Mouse (Mus musculus) CH12.LX (cell line): Measurements from ENCODE around the gene 2310007B03Rik. TPM values are rescaled to one million over a fixed set of nuclear protein-coding genes. Genes with fewer than 3 reads are reported as not detected.

Experiments used
- DNase-seq: peaks from one replicate; pipeline ENCODE4 v3.0.0-alpha.2; 2013; ENCODE audit errors: extremely low read depth
- H3K27ac ChIP-seq: 2 replicates; pipeline ENCODE4 v1.5.1; 2012; ENCODE audit warnings: low read depth, mild to moderate bottlenecking, control low read depth, moderate library complexity; ENCODE audit not compliant: insufficient read depth
- H3K27me3 ChIP-seq: replicated peaks from 2 replicates; pipeline ENCODE3; 2012; ENCODE audit warnings: inconsistent platforms
- H3K36me3 ChIP-seq, 2 experiments: replicated peaks in 1 of 2; 2 replicates each; pipeline versions ENCODE3 to v1.6.1; 2012; ENCODE audit warnings: inconsistent platforms in 1 of 2, low read length in 1 of 2, mild to moderate bottlenecking in 1 of 2, mixed read lengths in 1 of 2, moderate library complexity in 1 of 2; ENCODE audit not compliant: control insufficient read depth in 1 of 2, insufficient read depth in 1 of 2
- H3K4me1 ChIP-seq, 2 experiments: 2 replicates each; pipeline ENCODE4 v1.6.1; 2012; ENCODE audit warnings: inconsistent platforms in 1 of 2, moderate library complexity in 1 of 2; ENCODE audit not compliant: insufficient read depth in 2 of 2, control insufficient read depth in 1 of 2
- H3K4me2 ChIP-seq: 2 replicates; pipeline ENCODE4 v1.6.1; 2012; ENCODE audit warnings: low read depth, mild to moderate bottlenecking, control low read depth; ENCODE audit not compliant: poor library complexity, insufficient read depth, severe bottlenecking
- H3K4me3 ChIP-seq, 3 experiments: fragments of 150-350 bp in 1 of 3; sonication (generic) in 1 of 3; replicated peaks in 1 of 3; 2 replicates each; pipeline versions ENCODE3 to v1.5.1; 2011 to 2012; ENCODE audit warnings: low read depth in 2 of 3, low read length in 2 of 3, mild to moderate bottlenecking in 2 of 3, moderate library complexity in 2 of 3, control low read depth in 1 of 3, improper control_type of control experiment in 1 of 3, inconsistent platforms in 1 of 3, mixed read lengths in 1 of 3; ENCODE audit not compliant: poor library complexity in 1 of 3
- H3K79me2 ChIP-seq: replicated peaks from 2 replicates; pipeline ENCODE4 v1.6.1; 2012; ENCODE audit warnings: mild to moderate bottlenecking, moderate library complexity; ENCODE audit not compliant: control insufficient read depth, poor library complexity, insufficient read depth, severe bottlenecking; ENCODE audit errors: extremely low read depth
- H3K9ac ChIP-seq: 2 replicates; pipeline ENCODE4 v1.6.1; 2012; ENCODE audit warnings: low read depth, mild to moderate bottlenecking, control low read depth, moderate library complexity; ENCODE audit not compliant: insufficient read depth
- H3K9me3 ChIP-seq: replicated peaks from 2 replicates; pipeline ENCODE3; 2012; ENCODE audit warnings: low read length, inconsistent platforms, mixed read lengths
- CHD1 ChIP-seq: IDR thresholded peaks from 2 replicates; pipeline ENCODE4 v1.6.1; 2012; ENCODE audit warnings: low read depth, low read length, improper control_type of control experiment, inconsistent platforms
- CHD2 ChIP-seq: IDR thresholded peaks from 2 replicates; pipeline ENCODE4 v1.6.1; 2011; ENCODE audit warnings: low read length, improper control_type of control experiment
- E2F4 ChIP-seq: IDR thresholded peaks from 2 replicates; pipeline ENCODE4 v1.6.1; 2011; ENCODE audit warnings: low read depth, low read length, improper control_type of control experiment; ENCODE audit not compliant: insufficient replicate concordance
- ELF1 ChIP-seq: IDR thresholded peaks from 2 replicates; pipeline ENCODE4 v1.6.1; 2014; ENCODE audit warnings: low read depth, mild to moderate bottlenecking, inconsistent platforms, low read length, improper control_type of control experiment
- GABPA ChIP-seq: IDR thresholded peaks from 2 replicates; pipeline ENCODE4 v1.6.1; 2012; ENCODE audit warnings: low read depth, low read length, improper control_type of control experiment, inconsistent platforms; ENCODE audit not compliant: insufficient replicate concordance
- JUND ChIP-seq: conservative IDR thresholded peaks from 2 replicates; pipeline ENCODE4 v1.6.1; 2011; ENCODE audit warnings: low read depth, low read length, improper control_type of control experiment
- KAT2A ChIP-seq: IDR thresholded peaks from 2 replicates; pipeline ENCODE4 v1.6.1; 2012; ENCODE audit warnings: low read length, improper control_type of control experiment, inconsistent platforms; ENCODE audit not compliant: insufficient replicate concordance
- MAX ChIP-seq: IDR thresholded peaks from 2 replicates; pipeline ENCODE4 v1.6.1; 2011; ENCODE audit warnings: low read length, improper control_type of control experiment
- MEF2A ChIP-seq: IDR thresholded peaks from 2 replicates; pipeline ENCODE4 v1.6.1; 2014; ENCODE audit warnings: low read depth, mild to moderate bottlenecking, inconsistent platforms, low read length, improper control_type of control experiment, borderline replicate concordance
- MXI1 ChIP-seq: IDR thresholded peaks from 2 replicates; pipeline ENCODE4 v1.6.1; 2011; ENCODE audit warnings: mild to moderate bottlenecking, low read depth, low read length, improper control_type of control experiment
- NELFE ChIP-seq: IDR thresholded peaks from 2 replicates; pipeline ENCODE4 v1.6.1; 2011; ENCODE audit warnings: low read depth, low read length, improper control_type of control experiment
- PAX5 ChIP-seq: IDR thresholded peaks from 2 replicates; pipeline ENCODE4 v1.6.1; 2012; ENCODE audit warnings: low read length, inconsistent platforms, mixed read lengths
- POLR2AphosphoS2 ChIP-seq: IDR thresholded peaks from 2 replicates; pipeline ENCODE4 v1.6.1; 2011; ENCODE audit warnings: low read depth, low read length, improper control_type of control experiment
- ZKSCAN1 ChIP-seq: IDR thresholded peaks from 2 replicates; pipeline ENCODE4 v1.6.1; 2012; ENCODE audit warnings: low read depth, inconsistent platforms, low read length, improper control_type of control experiment, borderline replicate concordance
- dilution Hi-C: fragments of 300-500 bp; cut with MboI; formaldehyde crosslinking; loops from 2 replicates; pipeline ENCODE4 v1.14.3; 2020; ENCODE audit warnings: low sequenced_read_pairs; ENCODE audit not compliant: extremely low pct_unique_long_range_greater_than_20kb, extremely low pct_ligation_motif_present
- in situ Hi-C: fragments of 300-500 bp; cut with MboI; formaldehyde crosslinking; loops from 3 replicates; pipeline ENCODE4 v1.14.3; 2019; ENCODE audit warnings: low sequenced_read_pairs, low pct_ligation_motif_present, low pct_unique_long_range_greater_than_20kb, mixed read lengths
- polyA plus RNA-seq: library from polyadenylated mRNA; unstranded; fragments of >175 nt; gene quantifications from 2 replicates; pipeline ENCODE4 v1.2.1, GENCODE M21; 2012; ENCODE audit warnings: low read depth; ENCODE audit not compliant: insufficient read length
- total RNA-seq, 2 experiments: library from RNA; depleted of rRNA; stranded (reverse); fragments of 300-350 nt in 1 of 2; fragments of >200 nt in 1 of 2; gene quantifications; 2 replicates each; pipeline ENCODE4 v1.2.3; 2012 to 2014

The 2310007B03Rik gene
- total and polyA plus RNA-seq, 3 experiments = 0.08 TPM; not detected in 2

DNA sequence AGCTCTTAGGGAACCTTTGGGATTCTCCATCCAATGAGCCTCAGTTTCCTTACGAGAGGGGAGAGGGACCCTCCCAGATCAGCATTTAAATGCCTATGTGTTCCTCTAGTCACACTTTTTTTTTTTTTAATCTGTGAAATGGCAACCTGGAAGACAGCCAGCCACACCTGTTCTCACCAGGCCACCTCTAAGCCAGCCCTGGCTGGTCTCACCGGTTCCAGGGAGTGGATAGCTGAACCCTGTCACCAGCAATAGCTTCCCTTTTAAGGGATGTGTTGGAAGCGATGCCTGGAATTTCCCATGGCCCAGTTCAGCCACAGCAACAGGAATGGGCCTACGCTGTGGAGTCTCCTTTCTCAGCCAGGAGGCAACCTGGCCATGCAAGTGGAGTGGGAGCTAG, 3.2 kb downstream of the 2310007B03Rik start:
- Histone ChIP-seq H3K4me3 (no peak overlapping the region), H3K4me2 (no peak overlapping the region), H3K27me3 (peaks cover 96% of the 10 kb centered on the region), H3K27ac (no peak overlapping the region), H3K79me2 (no peaks in the 10 kb centered on the region), H3K36me3 (no peaks in the 10 kb centered on the region), H3K4me1 (peaks cover 9 to 12% of the 10 kb centered on the region in 2 experiments), H3K9me3 (no peaks in the 10 kb centered on the region), H3K9ac (no peak overlapping the region)
- no peak for TF ChIP-seq ZKSCAN1
- TF ChIP-seq MXI1 = no peak
- no peak for TF ChIP-seq PAX5
- TF ChIP-seq GABPA = no peak
- no peak for TF ChIP-seq POLR2AphosphoS2
- TF ChIP-seq CHD1 = no peak
- no peak for TF ChIP-seq KAT2A
- no peak for TF ChIP-seq MEF2A
- dilution Hi-C loops (no loop called here), in situ Hi-C loops (no loop called here)
- DNase-seq = no peak

DNA sequence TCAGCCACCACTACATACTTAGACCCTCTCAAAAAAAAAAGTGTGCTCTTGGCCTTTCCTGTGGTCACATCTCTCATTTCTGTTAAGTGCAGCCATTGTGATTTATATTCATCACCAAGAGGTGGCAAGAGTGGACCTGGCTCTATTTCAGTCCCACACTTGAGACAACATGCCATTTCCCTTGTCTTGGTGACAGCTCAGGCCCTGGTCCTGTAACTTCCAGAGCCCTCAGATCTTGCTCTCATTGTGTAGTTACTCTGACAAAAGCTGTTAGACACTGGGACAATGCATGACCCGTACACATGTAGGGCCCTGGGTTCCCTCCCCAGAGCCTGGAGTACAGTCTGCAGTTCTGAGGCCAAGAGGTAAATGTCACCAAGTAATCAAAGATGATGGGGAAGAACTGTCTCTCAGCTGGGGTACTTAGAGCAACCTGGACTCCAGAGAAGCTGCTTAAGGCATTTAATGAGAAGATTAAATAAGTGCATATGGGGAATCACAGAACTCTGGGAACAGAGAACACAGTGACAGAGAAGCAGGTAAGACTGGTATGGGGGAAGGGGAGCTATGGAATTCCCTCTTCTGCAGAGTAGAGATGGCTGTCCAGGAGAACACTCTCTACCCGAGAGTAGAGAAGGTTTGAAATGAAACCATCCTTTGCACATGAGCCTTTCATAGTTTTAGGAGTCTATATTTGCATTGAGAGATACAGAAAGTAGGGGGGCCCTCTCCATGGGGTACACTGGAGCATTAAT, 9.7 kb downstream of the 2310007B03Rik start:
- H3K9me3 ChIP-seq = no peaks in the 10 kb centered on the region
- H3K36me3 ChIP-seq = no peaks in the 10 kb centered on the region
- no peak overlapping the region for H3K9ac ChIP-seq
- H3K27me3 ChIP-seq = peaks cover 92% of the 10 kb centered on the region
- in situ Hi-C loops (no loop called here), dilution Hi-C loops (no loop called here)
- H3K79me2 ChIP-seq = no peaks in the 10 kb centered on the region
- H3K27ac ChIP-seq = no peak overlapping the region
- TF ChIP-seq MXI1 = no peak
- no peak overlapping the region for H3K4me2 ChIP-seq
- no peak for DNase-seq
- peaks cover 6 to 9% of the 10 kb centered on the region in 2 experiments; a peak in 3 of 4 replicates for H3K4me1 ChIP-seq
- no peak overlapping the region for H3K4me3 ChIP-seq

DNA sequence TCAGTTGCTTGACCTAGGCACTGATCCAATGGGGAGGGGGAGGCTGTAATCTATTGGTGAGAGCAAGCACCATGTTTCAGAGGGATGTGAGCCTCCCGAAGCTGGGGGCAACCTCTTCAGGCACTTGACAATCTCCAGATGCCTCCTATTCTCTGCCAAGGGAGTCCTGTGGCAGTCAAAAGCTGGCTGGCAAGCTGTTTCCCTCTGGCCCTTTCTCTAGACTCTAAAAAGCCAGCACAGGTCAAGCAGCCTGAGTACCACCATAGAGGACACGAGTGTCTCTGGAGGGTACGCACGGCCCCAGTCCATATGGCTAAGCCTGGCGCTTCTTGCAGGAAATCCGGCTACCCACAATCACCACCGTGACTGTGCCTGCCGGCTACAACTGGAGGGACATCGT, 16.6 kb downstream of the 2310007B03Rik start:
- no peak for DNase-seq
- Histone ChIP-seq H3K9me3 (no peaks in the 10 kb centered on the region), H3K27ac (no peak overlapping the region), H3K4me3 (no peak overlapping the region), H3K79me2 (no peaks in the 10 kb centered on the region), H3K36me3 (no peaks in the 10 kb centered on the region), H3K4me2 (no peak overlapping the region), H3K4me1 (no peaks in the 10 kb centered on the region), H3K27me3 (peaks cover 94% of the 10 kb centered on the region), H3K9ac (no peak overlapping the region)
- in situ Hi-C loops = no loop called here
- TF ChIP-seq E2F4 (no peak), CHD2 (no peak), ELF1 (no peak), NELFE (no peak), MAX (no peak), JUND (no peak), MEF2A (no peak)
- dilution Hi-C loops = no loop called here
